Mouse (Mus musculus) stomach, postnatal 0 days (tissue): ENCODE measurements around the gene Zbtb12.
"Not testable (repeated sequence)": the region's sequence is repeated elsewhere in the genome, so short reads cannot be mapped to it uniquely, and the experiment has no call there.

Experiments used
- CTCF ChIP-seq: IDR thresholded peaks from 2 replicates; pipeline ENCODE4 v1.5.1; 2016; ENCODE audit warnings: antibody characterized with exemption, low read depth, mild to moderate bottlenecking, moderate library complexity
- EP300 ChIP-seq: optimal IDR thresholded peaks from 2 replicates; pipeline ENCODE3; 2016; ENCODE audit warnings: antibody characterized with exemption

- not testable (repeated sequence) for TF ChIP-seq CTCF, EP300
These were observed 21.5 kb downstream of the Zbtb12 start for GRCm38 (mm10) chr17:34900826-34901225.
